Mouse (Mus musculus): ENCODE results near the gene Palld. TPM values are rescaled to one million over a fixed set of nuclear protein-coding genes. Genes with fewer than 3 reads are reported as not detected.

The Palld gene
- polyA plus RNA-seq, 1 experiment from 2014 or later = 49.7 TPM

- Histone ChIP-seq H3K9ac (ENCODE audit: low read depth, low read length) (no peak overlapping the region), H3K4me2 (ENCODE audit: low read length) (no peak overlapping the region), H3K36me3 (ENCODE audit: insufficient read depth, low read length) (0 out of 2 replicates have a peak, but pooled peaks cover 13% of the 10 kb centered on the region), H3K9me3 (replicated peaks; ENCODE audit: low read length) (no peaks in the 10 kb centered on the region), H3K27me3 (ENCODE audit: insufficient read depth, low read length) (no peaks in the 10 kb centered on the region), H3K4me3 (replicated peaks; ENCODE audit: low read depth, low read length) (no peak overlapping the region), H3K27ac (no peak overlapping the region), H3K4me1 (replicated peaks; ENCODE audit: insufficient read depth, low read length) (no peaks in the 10 kb centered on the region)
- peak; percentile 85 for DNase-seq (ENCODE audit: low spot score)
- TF ChIP-seq CTCF (IDR thresholded peaks at IDR 0.05; ENCODE audit: low read depth) = peak; percentile 91
- peak; percentile 65; the same call in 1 of the 2 replicates for ATAC-seq (replicated peaks; ENCODE audit: low FRiP score, low read depth)
- 45% methylated on average over 25 of the region's 25 CpGs for WGBS
Observed at GRCm38 (mm10) chr8:61515931-61516744, 386.4 kb downstream of the Palld start.

- H3K36me3 ChIP-seq (ENCODE audit: insufficient read depth, low read length) = 0 out of 2 replicates have a peak, but pooled peaks cover 13% of the 10 kb centered on the region
- ATAC-seq (replicated peaks; ENCODE audit: low FRiP score, low read depth) = no peak
- no peaks in the 10 kb centered on the region for H3K27me3 ChIP-seq (ENCODE audit: insufficient read depth, low read length)
- no peak overlapping the region for H3K27ac ChIP-seq
- H3K9ac ChIP-seq (ENCODE audit: low read depth, low read length) = no peak overlapping the region
- DNase-seq (ENCODE audit: low spot score) = no peak
- no peak overlapping the region for H3K4me2 ChIP-seq (ENCODE audit: low read length)
- no peak overlapping the region for H3K4me3 ChIP-seq (replicated peaks; ENCODE audit: low read depth, low read length)
- no peak for TF ChIP-seq CTCF (IDR thresholded peaks at IDR 0.05; ENCODE audit: low read depth)
- no peaks in the 10 kb centered on the region for H3K4me1 ChIP-seq (replicated peaks; ENCODE audit: insufficient read depth, low read length)
- WGBS = 94% methylated on average over 24 of the region's 24 CpGs
- H3K9me3 ChIP-seq (replicated peaks; ENCODE audit: low read length) = no peaks in the 10 kb centered on the region
Observed at GRCm38 (mm10) chr8:61515110-61515930, 387.2 kb downstream of the Palld start.

- Histone ChIP-seq H3K4me1 (replicated peaks; ENCODE audit: insufficient read depth, low read length) (no peaks in the 10 kb centered on the region), H3K4me3 (replicated peaks; ENCODE audit: low read depth, low read length) (no peak overlapping the region), H3K27me3 (ENCODE audit: insufficient read depth, low read length) (no peaks in the 10 kb centered on the region), H3K36me3 (ENCODE audit: insufficient read depth, low read length) (0 out of 2 replicates have a peak, but pooled peaks cover 7% of the 10 kb centered on the region), H3K4me2 (ENCODE audit: low read length) (no peak overlapping the region), H3K9me3 (replicated peaks; ENCODE audit: low read length) (no peaks in the 10 kb centered on the region), H3K9ac (ENCODE audit: low read depth, low read length) (no peak overlapping the region), H3K27ac (no peak overlapping the region)
- DNase-seq (ENCODE audit: low spot score) = no peak
- no peak for ATAC-seq (replicated peaks; ENCODE audit: low FRiP score, low read depth)
- TF ChIP-seq CTCF (IDR thresholded peaks at IDR 0.05; ENCODE audit: low read depth) = no peak
Observed at GRCm38 (mm10) chr8:61502277-61502676, 400.2 kb downstream of the Palld start.

GRCm38 (mm10) chr8:61500914-61501313, 401.6 kb downstream of the Palld start:
- Histone ChIP-seq H3K9me3 (replicated peaks; ENCODE audit: low read length) (no peaks in the 10 kb centered on the region), H3K36me3 (ENCODE audit: insufficient read depth, low read length) (0 out of 2 replicates have a peak, but pooled peaks cover 7% of the 10 kb centered on the region), H3K27me3 (ENCODE audit: insufficient read depth, low read length) (no peaks in the 10 kb centered on the region), H3K27ac (no peak overlapping the region), H3K4me1 (replicated peaks; ENCODE audit: insufficient read depth, low read length) (no peaks in the 10 kb centered on the region), H3K4me2 (ENCODE audit: low read length) (no peak overlapping the region), H3K9ac (ENCODE audit: low read depth, low read length) (no peak overlapping the region), H3K4me3 (replicated peaks; ENCODE audit: low read depth, low read length) (no peak overlapping the region)
- WGBS = 55% methylated on average over 3 of the region's 3 CpGs
- ATAC-seq (replicated peaks; ENCODE audit: low FRiP score, low read depth) (no peak), DNase-seq (ENCODE audit: low spot score) (no peak)
- TF ChIP-seq CTCF (IDR thresholded peaks at IDR 0.05; ENCODE audit: low read depth) = no peak

- DNase-seq (ENCODE audit: low spot score) = peak; percentile 73
- H3K27ac ChIP-seq = no peak overlapping the region
- no peak for ATAC-seq (replicated peaks; ENCODE audit: low FRiP score, low read depth)
- no peak overlapping the region for H3K4me3 ChIP-seq (replicated peaks; ENCODE audit: low read depth, low read length)
- H3K4me2 ChIP-seq (ENCODE audit: low read length) = no peak overlapping the region
- H3K4me1 ChIP-seq (replicated peaks; ENCODE audit: insufficient read depth, low read length) = no peaks in the 10 kb centered on the region
- peaks cover 8% of the 10 kb centered on the region; the same call in 1 of the 2 replicates for H3K36me3 ChIP-seq (ENCODE audit: insufficient read depth, low read length)
- 65% methylated on average over 4 of the region's 4 CpGs for WGBS
- TF ChIP-seq CTCF (IDR thresholded peaks at IDR 0.05; ENCODE audit: low read depth) = peak; percentile 79
- no peaks in the 10 kb centered on the region for H3K27me3 ChIP-seq (ENCODE audit: insufficient read depth, low read length)
- H3K9ac ChIP-seq (ENCODE audit: low read depth, low read length) = no peak overlapping the region
- no peaks in the 10 kb centered on the region for H3K9me3 ChIP-seq (replicated peaks; ENCODE audit: low read length)
Observed at GRCm38 (mm10) chr8:61499035-61499434, 403.5 kb downstream of the Palld start.

GRCm38 (mm10) chr8:61497110-61497509, 405.4 kb downstream of the Palld start:
- no peak for DNase-seq (ENCODE audit: low spot score)
- WGBS = 72% methylated on average over 4 of the region's 4 CpGs
- no peaks in the 10 kb centered on the region for H3K9me3 ChIP-seq (replicated peaks; ENCODE audit: low read length)

More at GRCm38 (mm10) chr8:61497110-61497509, 405.4 kb downstream of the Palld start:
- no peak for ATAC-seq (replicated peaks; ENCODE audit: low FRiP score, low read depth)
- Histone ChIP-seq H3K36me3 (ENCODE audit: insufficient read depth, low read length) (peaks cover 10% of the 10 kb centered on the region; the same call in 1 of the 2 replicates), H3K4me2 (ENCODE audit: low read length) (no peak overlapping the region), H3K9ac (ENCODE audit: low read depth, low read length) (no peak overlapping the region), H3K4me1 (replicated peaks; ENCODE audit: insufficient read depth, low read length) (no peaks in the 10 kb centered on the region), H3K4me3 (replicated peaks; ENCODE audit: low read depth, low read length) (no peak overlapping the region), H3K27ac (no peak overlapping the region), H3K27me3 (ENCODE audit: insufficient read depth, low read length) (no peaks in the 10 kb centered on the region)
- no peak for TF ChIP-seq CTCF (IDR thresholded peaks at IDR 0.05; ENCODE audit: low read depth)
